8 mouse cellular contexts compared by ENCODE assay signal in genomic region chr11:103111881-103112551, GRCm38 (mm10). TPM values are rescaled to one million over a fixed set of nuclear protein-coding genes. Genes with fewer than 3 reads are reported as not detected.
A peak's percentile ranks its signal among the peaks of the same experiment; 100 is the strongest.
DNase-seq lines count a peak whose midpoint lies in the region; ATAC-seq lines count a peak whose summit lies in the region.

No protein-coding gene starts in this region.

- H3K4me3 ChIP-seq in hindbrain, embryonic 16.5 days (ENCODE audit: low read length) = peak overlapping the region; percentile 33
- H3K4me3 ChIP-seq in liver, embryonic 12.5 days = peak overlapping the region; percentile 31
- H3K4me3 ChIP-seq in neural tube, embryonic 15.5 days (replicated peaks) = peak overlapping the region; percentile 32

- peak overlapping the region; percentile 55 for H3K4me2 ChIP-seq in hindbrain, embryonic 16.5 days (ENCODE audit: low read length)
- H3K4me2 ChIP-seq in liver, embryonic 12.5 days = peak overlapping the region; percentile 59
- peak overlapping the region; percentile 62 for H3K4me2 ChIP-seq in neural tube, embryonic 15.5 days

- WGBS in hindbrain, embryonic 16.5 days = 1% methylated on average over 28 of the region's 28 CpGs
- 14% methylated on average over 28 of the region's 28 CpGs for WGBS in liver, embryonic 12.5 days (ENCODE audit: insufficient replicate concordance)
- 2% methylated on average over 28 of the region's 28 CpGs for WGBS in neural tube, embryonic 15.5 days

- H3K9me3 ChIP-seq in hindbrain, embryonic 16.5 days (ENCODE audit: control insufficient read depth, low read length) = no peaks in the 10 kb centered on the region
- H3K9me3 ChIP-seq in liver, embryonic 12.5 days (replicated peaks) = no peaks in the 10 kb centered on the region
- no peaks in the 10 kb centered on the region for H3K9me3 ChIP-seq in neural tube, embryonic 15.5 days (replicated peaks)

- no peak for ATAC-seq in hindbrain, embryonic 16.5 days
- ATAC-seq in liver, embryonic 12.5 days = no peak
- ATAC-seq in neural tube, embryonic 15.5 days (ENCODE audit: low FRiP score) = no peak

- peak overlapping the region; percentile 36; the same call in 1 of the 2 replicates for H3K9ac ChIP-seq in hindbrain, embryonic 16.5 days (ENCODE audit: low read depth, low read length)
- peak overlapping the region; percentile 40 for H3K9ac ChIP-seq in liver, embryonic 12.5 days
- peak overlapping the region; percentile 28 for H3K9ac ChIP-seq in neural tube, embryonic 15.5 days (replicated peaks)

- no peak overlapping the region for H3K27ac ChIP-seq in hindbrain, embryonic 16.5 days (ENCODE audit: low read depth, low read length)
- no peak overlapping the region for H3K27ac ChIP-seq in liver, embryonic 12.5 days
- no peak overlapping the region for H3K27ac ChIP-seq in neural tube, embryonic 15.5 days (replicated peaks)

- H3K27me3 ChIP-seq in hindbrain, embryonic 16.5 days (replicated peaks; ENCODE audit: control insufficient read depth, insufficient read depth, low read length) = peaks cover 15% of the 10 kb centered on the region
- peaks cover 27% of the 10 kb centered on the region for H3K27me3 ChIP-seq in liver, embryonic 12.5 days (replicated peaks)
- H3K27me3 ChIP-seq in neural tube, embryonic 15.5 days (replicated peaks) = peaks cover 33% of the 10 kb centered on the region

- peak; percentile 61 to 63 for DNase-seq in adrenal gland, adult 18-20 months (ENCODE audit: low spot score in 2 of 2)
- peak; percentile 59 to 60 for DNase-seq in cerebellum, postnatal 10 days
- DNase-seq in gastrocnemius, postnatal 10 days = peak; percentile 77
- DNase-seq in frontal cortex, postnatal 10 days (ENCODE audit: low spot score in 2 of 2) = no peak
- DNase-seq in frontal cortex, postnatal 14 days (ENCODE audit: low spot score in 2 of 2) = no peak

- H3K36me3 ChIP-seq in hindbrain, embryonic 16.5 days (ENCODE audit: control insufficient read depth, insufficient read depth, low read length) = no peaks in the 10 kb centered on the region
- peaks cover 27% of the 10 kb centered on the region for H3K36me3 ChIP-seq in liver, embryonic 12.5 days
- no peaks in the 10 kb centered on the region for H3K36me3 ChIP-seq in neural tube, embryonic 15.5 days

- H3K4me1 ChIP-seq in hindbrain, embryonic 16.5 days (ENCODE audit: control insufficient read depth, insufficient read depth, low read depth, low read length) = peaks cover 14% of the 10 kb centered on the region
- peaks cover 46% of the 10 kb centered on the region for H3K4me1 ChIP-seq in liver, embryonic 12.5 days
- H3K4me1 ChIP-seq in neural tube, embryonic 15.5 days = peaks cover 25% of the 10 kb centered on the region

RNA-seq across cellular contexts. Expression of gene Hexim1, which starts 4.0 kb away (rescaled TPM):
- total RNA-seq in adrenal gland, adult 18-20 months (2021) = 10 to 100 TPM; 71.1 to 83.3 TPM
- total RNA-seq in gastrocnemius, postnatal 10 days (2021) = 10 to 100 TPM; 24.0 to 26.7 TPM
- 4.1 and 4.7 TPM in 2 replicates for polyA plus RNA-seq in hindbrain, embryonic 16.5 days (2015; fragmentation: Nextera tagmentation; extraction: Ambion mirVana)
- polyA plus RNA-seq in liver, embryonic 12.5 days (2016; fragmentation: Nextera tagmentation; extraction: Ambion mirVana) = 2.4 and 3.0 TPM in 2 replicates
- polyA plus RNA-seq in neural tube, embryonic 15.5 days (2015; fragmentation: Nextera tagmentation; extraction: Ambion mirVana) = 4.3 and 4.5 TPM in 2 replicates

RNA-seq across cellular contexts. Expression of gene Acbd4, which starts 10.5 kb away (rescaled TPM):
- 100 to 1,000 TPM; 116 to 169 TPM for total RNA-seq in adrenal gland, adult 18-20 months (2021)
- 10 to 100 TPM; 34.9 to 50.5 TPM for total RNA-seq in gastrocnemius, postnatal 10 days (2021)
- polyA plus RNA-seq in hindbrain, embryonic 16.5 days (2015; fragmentation: Nextera tagmentation; extraction: Ambion mirVana) = 14.2 and 16.4 TPM in 2 replicates
- polyA plus RNA-seq in liver, embryonic 12.5 days (2016; fragmentation: Nextera tagmentation; extraction: Ambion mirVana) = 40.6 and 46.1 TPM in 2 replicates
- 9.3 and 10.4 TPM in 2 replicates for polyA plus RNA-seq in neural tube, embryonic 15.5 days (2015; fragmentation: Nextera tagmentation; extraction: Ambion mirVana)

RNA-seq across cellular contexts. Expression of gene Plcd3, which starts 10.6 kb away (rescaled TPM):
- 10 to 100 TPM in 1 of 2 experiments, 1 to 10 TPM in 1; 6.6 to 12.0 TPM for total RNA-seq in adrenal gland, adult 18-20 months (2021)
- total RNA-seq in gastrocnemius, postnatal 10 days (2021) = 1 to 10 TPM; 5.8 to 8.6 TPM
- 4.7 and 4.9 TPM in 2 replicates for polyA plus RNA-seq in hindbrain, embryonic 16.5 days (2015; fragmentation: Nextera tagmentation; extraction: Ambion mirVana)
- 0.74 and 0.79 TPM in 2 replicates for polyA plus RNA-seq in liver, embryonic 12.5 days (2016; fragmentation: Nextera tagmentation; extraction: Ambion mirVana)
- 3.2 and 3.4 TPM in 2 replicates for polyA plus RNA-seq in neural tube, embryonic 15.5 days (2015; fragmentation: Nextera tagmentation; extraction: Ambion mirVana)

RNA-seq across cellular contexts. Expression of gene Hexim2, which starts 20.2 kb away (rescaled TPM):
- total RNA-seq in adrenal gland, adult 18-20 months (2021) = 1 to 10 TPM; 2.8 to 5.6 TPM
- 1 to 10 TPM; 5.8 to 6.7 TPM for total RNA-seq in gastrocnemius, postnatal 10 days (2021)
- 27.7 and 30.2 TPM in 2 replicates for polyA plus RNA-seq in hindbrain, embryonic 16.5 days (2015; fragmentation: Nextera tagmentation; extraction: Ambion mirVana)
- 9.5 and 10.0 TPM in 2 replicates for polyA plus RNA-seq in liver, embryonic 12.5 days (2016; fragmentation: Nextera tagmentation; extraction: Ambion mirVana)
- polyA plus RNA-seq in neural tube, embryonic 15.5 days (2015; fragmentation: Nextera tagmentation; extraction: Ambion mirVana) = 28.4 and 29.0 TPM in 2 replicates

RNA-seq across cellular contexts. Expression of gene Fmnl1, which starts 58.9 kb away (rescaled TPM):
- 10 to 100 TPM; 19.8 to 20.9 TPM for total RNA-seq in adrenal gland, adult 18-20 months (2021)
- total RNA-seq in gastrocnemius, postnatal 10 days (2021) = 1 to 10 TPM; 6.3 to 8.9 TPM
- 7.6 and 8.6 TPM in 2 replicates for polyA plus RNA-seq in hindbrain, embryonic 16.5 days (2015; fragmentation: Nextera tagmentation; extraction: Ambion mirVana)
- polyA plus RNA-seq in liver, embryonic 12.5 days (2016; fragmentation: Nextera tagmentation; extraction: Ambion mirVana) = 5.2 and 5.7 TPM in 2 replicates
- polyA plus RNA-seq in neural tube, embryonic 15.5 days (2015; fragmentation: Nextera tagmentation; extraction: Ambion mirVana) = 8.6 and 10.8 TPM in 2 replicates

Comparison
In these comparisons a context has a peak if more than half of its experiments do, and no peak if none do; other contexts are left out.
1. DNase-seq: peak in adrenal gland, adult 18-20 months (2 of 2), cerebellum, postnatal 10 days (2 of 2) and gastrocnemius, postnatal 10 days (single experiment); none in frontal cortex, postnatal 10 days (0 of 2) and frontal cortex, postnatal 14 days (0 of 2).
2. Peak in every context shown above with its lines, with median percentiles within 50 percentile points of each other: H3K4me2 ChIP-seq, H3K4me3 ChIP-seq and H3K9ac ChIP-seq.